Mouse (Mus musculus): ENCODE data around the gene Rps27l.
A peak's percentile ranks its signal among the peaks of the same experiment; 100 is the strongest.

Rps27l gene

GRCm38 (mm10) chr9:66920488-66921279 lies 25.2 kb upstream of the Rps27l start:
- no peak for DNase-seq

- no peak for DNase-seq
These were observed 23.8 kb upstream of the Rps27l start for GRCm38 (mm10) chr9:66922076-66922475.

DNA sequence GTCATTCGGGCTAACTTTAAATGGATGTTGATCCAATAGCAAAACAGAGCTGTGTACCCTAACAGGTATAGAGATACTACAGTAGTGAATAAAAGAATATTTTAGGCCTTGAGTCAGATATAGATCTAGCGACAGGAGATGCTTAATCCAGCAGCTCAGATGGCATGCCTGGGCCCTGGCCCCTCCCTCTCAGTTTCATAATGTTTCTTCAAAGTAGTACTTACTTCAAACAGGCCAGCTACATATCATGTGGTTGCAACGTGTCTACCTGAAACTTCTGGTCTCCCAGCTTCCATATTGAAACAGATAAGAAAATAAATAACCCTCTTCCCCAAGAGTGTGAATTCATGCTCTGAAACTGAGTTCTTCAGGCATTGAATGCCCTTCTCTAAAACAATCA lies 20.0 kb upstream of the Rps27l start:
- DNase-seq = no peak

GRCm38 (mm10) chr9:66927696-66928402 lies 18.0 kb upstream of the Rps27l start:
- peak; percentile 75 for DNase-seq

DNA sequence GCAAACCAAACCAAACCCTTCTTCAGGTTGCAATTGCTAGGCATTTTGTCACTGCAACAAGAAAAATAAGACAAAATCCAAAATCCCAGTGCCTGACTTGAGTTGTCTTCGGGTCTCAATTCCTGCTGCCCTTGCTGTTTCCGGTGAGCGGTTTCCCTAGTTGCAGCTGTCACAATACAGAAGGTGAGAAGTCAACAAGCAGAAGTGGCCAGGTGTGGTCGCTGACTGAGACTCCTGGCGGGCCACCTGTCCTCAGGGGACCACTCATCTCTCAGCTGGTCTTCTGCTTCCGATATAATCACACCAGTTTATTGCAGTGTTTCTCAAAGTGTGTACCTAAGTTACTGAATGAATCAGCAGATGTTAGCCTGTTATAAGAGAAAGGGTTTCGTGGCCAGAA lies 15.5 kb upstream of the Rps27l start:
- no peak for DNase-seq

DNA sequence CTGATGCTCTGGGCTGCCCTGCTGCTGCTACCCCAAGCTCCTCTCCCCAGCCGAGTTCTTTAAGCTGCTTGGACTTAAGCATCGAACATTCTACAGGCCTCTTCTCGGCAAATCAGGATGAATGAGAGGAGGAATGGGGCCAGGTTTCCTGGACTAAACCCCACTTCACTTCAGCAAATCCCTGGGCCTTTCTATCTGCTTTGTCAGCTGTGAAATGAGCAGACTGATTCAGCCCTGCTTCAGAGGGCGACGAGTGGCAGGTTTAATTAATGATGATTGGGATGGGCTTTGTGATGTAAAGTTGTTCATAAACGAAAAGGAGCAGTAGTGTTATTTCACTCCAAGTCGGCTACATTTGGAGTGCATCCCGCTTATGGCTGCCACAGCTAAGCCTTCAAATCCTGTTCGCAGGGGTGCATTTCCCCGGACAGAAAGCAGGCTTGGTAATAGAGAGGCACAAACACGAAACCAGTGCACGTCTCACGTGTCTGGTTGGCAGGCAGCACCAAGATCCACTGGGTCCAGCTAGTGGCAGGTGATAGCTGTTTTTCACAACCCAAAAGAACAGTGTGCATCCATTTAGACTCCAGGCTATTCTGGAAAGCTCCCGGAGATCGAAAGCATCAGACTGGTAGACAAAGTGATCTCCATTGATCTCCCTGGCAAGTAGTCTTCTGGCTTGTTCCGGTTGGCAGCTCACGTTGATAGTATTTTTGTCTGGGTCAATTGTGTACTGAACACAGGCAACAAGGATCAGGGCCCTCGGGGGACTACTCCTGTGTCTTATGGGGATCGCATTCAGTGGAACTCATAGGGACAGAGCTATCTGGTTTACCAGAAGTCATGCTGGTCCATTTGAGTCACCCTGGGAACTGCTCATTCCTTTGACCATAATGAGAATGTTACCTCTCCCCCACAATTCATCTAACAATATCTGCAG lies 11.7 kb upstream of the Rps27l start:
- DNase-seq = no peak

GRCm38 (mm10) chr9:66937507-66937906 lies 8.4 kb upstream of the Rps27l start:
- peak; percentile 53 for DNase-seq

- DNase-seq = peak; percentile 63
These were observed 7.0 kb upstream of the Rps27l start for GRCm38 (mm10) chr9:66938836-66939235.

- no peak for DNase-seq
These were observed 725 bp upstream of the Rps27l start for GRCm38 (mm10) chr9:66945161-66945560.

GRCm38 (mm10) chr9:66948536-66948935 lies 2.6 kb downstream of the Rps27l start:
- DNase-seq = no peak

GRCm38 (mm10) chr9:66952321-66952720 lies 6.4 kb downstream of the Rps27l start:
- no peak for DNase-seq

DNA sequence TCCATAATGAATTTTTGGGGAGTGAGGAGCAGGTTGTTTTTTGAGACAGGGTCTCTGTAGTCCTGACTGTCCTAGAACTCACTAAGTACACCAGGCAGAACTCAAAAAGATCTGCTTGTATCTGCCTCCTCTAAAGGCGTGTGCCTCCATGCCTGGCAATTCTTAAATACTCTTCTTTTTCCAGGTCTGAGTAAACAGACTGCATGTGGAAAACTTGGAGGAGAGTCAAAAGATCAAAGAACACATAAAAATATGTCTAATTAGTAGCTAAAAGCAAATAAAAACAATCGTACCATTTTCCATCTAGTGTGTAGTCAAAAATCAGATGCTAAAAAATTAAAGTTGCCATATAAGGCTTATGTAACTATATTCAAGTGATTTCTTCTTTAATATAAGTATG lies 7.0 kb downstream of the Rps27l start:
- no peak for DNase-seq

DNA sequence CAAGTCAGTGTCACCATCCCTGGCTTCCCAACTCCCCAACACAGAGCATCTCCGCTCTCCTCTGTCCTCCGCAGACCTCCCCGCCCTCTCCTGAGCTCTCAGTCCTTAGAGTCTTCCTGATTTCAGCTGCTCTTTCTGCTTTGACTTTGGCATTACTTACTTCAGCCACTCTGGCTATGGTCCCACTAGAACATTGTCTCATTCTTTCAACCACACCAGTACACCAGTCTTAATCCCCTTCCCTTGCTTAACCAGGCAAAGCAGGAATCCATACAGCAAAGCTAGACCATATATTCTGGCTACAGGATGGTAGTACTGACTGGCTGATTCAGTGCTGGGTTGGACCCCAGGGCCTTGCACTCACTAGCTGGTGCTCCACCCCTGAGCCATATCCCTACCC lies 11.6 kb downstream of the Rps27l start:
- DNase-seq = no peak

GRCm38 (mm10) chr9:66961478-66961877 lies 15.6 kb downstream of the Rps27l start:
- DNase-seq = no peak

GRCm38 (mm10) chr9:66967492-66967891 lies 21.6 kb downstream of the Rps27l start:
- no peak for DNase-seq

DNA sequence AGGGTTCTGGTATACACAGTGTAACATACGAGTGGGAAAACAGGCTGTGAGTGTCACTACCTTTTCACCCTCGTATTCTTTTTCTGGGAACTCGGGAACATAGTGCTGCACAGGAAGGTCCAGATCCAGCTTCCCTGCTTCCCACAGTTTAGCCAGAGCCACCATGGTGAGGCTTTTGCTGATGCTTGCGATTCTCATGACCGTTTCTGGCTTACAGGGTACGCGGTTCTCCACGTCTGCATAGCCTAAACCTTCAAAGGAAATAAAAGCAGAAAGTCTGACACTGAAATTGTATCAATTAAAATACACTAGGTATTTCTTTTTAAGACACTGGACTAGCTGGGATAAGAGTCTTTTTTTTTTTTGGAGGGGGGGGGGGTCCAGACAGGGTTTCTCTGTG lies 25.2 kb downstream of the Rps27l start:
- no peak for DNase-seq

DNA sequence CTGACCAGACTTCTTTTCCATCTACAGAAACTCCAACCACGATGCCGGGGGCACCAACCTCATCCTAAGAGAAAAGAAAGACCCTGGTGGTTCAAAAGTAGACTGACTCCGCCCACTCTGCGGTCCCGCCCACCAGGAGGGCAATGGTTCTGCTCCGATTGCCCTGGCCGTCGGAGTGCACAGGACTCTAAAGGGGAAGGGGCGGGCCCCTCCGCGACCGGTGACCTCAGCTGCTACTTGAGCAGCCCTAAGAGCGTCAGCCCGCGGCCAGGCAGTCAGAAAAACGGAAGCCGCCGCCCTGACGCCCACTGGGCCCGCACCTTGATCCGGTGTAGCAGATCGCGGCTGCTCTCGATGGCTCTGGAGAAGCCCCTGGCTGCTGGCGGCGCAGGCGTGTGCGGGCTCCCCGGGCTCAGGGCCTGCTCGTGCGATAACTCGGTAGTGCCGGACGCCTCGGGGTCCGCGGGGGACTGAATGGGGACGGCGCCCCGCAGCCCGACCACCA lies 28.9 kb downstream of the Rps27l start:
- DNase-seq = peak; percentile 77

DNA sequence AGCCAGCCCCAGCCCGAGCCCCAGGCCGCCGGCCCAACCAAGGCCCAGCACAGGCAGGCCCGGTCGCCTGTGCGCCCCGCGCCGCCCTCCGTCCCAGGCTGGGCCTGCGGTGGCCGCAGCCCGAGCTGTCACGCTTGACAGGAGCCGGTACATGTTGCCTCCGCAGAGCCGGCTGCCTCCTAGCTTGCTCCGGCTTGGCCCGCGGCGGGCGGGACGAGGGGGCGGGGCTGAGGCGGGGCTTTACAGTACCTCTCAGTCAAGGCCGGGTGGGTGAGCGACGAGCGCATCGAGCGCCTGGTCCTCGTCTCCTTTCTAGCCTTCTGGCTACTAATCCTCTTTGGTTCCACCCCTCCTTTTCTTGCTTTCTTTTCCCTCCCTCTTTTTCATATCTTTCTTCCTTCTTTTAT lies 29.4 kb downstream of the Rps27l start, which contains the start of gene Lactb:
Gene Lactb, minus strand, starts transcription at position 246 of the 407 bp plus-strand sequence.
- peak; percentile 96 for DNase-seq

DNA sequence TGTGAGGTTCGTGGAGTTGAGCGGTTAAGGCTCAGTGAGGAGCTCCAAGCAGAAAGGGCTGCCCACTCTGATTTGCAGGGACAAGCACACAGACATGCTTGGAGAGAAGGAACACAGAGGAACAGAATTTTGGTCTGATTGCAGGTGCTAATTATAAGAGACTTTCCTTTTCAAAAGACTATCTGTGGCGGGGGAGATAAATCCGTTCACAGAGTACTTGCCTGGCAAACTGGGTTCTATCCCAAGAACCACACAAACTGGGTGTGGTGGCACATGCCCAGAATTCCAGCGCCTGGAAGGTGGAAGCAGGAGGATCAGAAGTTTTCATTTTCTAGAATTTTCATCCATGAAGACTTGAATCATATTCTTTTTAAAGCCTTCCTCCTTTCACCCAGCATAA lies 31.2 kb downstream of the Rps27l start:
- DNase-seq = no peak

- peak; percentile 18 for DNase-seq
These were observed 32.1 kb downstream of the Rps27l start for GRCm38 (mm10) chr9:66977982-66978381.

DNA sequence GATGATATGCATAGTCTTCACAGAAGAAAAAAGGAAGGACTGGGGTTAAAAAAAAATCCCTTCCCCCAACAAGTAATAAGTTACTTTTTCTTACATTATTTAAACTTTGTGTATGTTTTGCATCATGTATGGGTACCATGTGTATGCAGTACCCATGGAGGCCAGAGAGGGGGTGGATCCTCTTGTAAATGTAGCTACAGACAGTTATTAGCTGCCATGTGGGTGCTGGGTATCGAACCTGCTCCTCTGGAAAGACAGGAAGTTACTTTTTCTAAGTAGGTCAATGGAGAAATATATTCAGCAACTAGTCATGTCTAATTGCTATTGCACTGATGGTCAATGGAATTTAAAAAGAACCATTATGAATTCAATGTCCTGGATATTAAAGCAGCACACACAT lies 32.6 kb downstream of the Rps27l start:
- DNase-seq = no peak

GRCm38 (mm10) chr9:66980458-66980857 lies 34.6 kb downstream of the Rps27l start:
- DNase-seq = peak; percentile 23

DNA sequence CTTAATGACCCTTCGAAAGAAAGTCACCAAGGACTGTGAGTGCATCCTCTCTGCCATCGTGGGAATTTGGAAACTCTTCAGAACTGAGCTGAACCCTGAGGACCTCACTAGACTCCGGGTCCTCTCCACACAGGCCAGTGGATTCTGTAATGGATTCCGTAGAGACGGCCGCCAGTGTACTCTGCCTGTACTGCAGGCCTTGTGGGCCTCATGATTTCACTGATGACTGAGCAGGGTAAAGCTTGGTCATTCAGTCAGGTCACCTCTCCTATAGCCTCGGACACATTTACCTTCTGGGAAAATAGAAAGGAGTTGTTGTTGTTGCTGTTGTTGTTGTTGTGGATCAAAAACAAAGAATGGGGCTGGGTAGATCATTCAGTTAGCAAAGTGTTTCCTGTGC lies 36.2 kb downstream of the Rps27l start:
- no peak for DNase-seq

All from cerebellum, adult 9-11 months (tissue).